Mouse (Mus musculus) retina, adult 2 months (tissue): ENCODE measurements around the gene Acbd7.

Experiments
- DNase-seq: peaks from one replicate; pipeline ENCODE4 v3.0.0-alpha.2; 2012; ENCODE audit warnings: low read depth, low spot score

The Acbd7 gene

DNA sequence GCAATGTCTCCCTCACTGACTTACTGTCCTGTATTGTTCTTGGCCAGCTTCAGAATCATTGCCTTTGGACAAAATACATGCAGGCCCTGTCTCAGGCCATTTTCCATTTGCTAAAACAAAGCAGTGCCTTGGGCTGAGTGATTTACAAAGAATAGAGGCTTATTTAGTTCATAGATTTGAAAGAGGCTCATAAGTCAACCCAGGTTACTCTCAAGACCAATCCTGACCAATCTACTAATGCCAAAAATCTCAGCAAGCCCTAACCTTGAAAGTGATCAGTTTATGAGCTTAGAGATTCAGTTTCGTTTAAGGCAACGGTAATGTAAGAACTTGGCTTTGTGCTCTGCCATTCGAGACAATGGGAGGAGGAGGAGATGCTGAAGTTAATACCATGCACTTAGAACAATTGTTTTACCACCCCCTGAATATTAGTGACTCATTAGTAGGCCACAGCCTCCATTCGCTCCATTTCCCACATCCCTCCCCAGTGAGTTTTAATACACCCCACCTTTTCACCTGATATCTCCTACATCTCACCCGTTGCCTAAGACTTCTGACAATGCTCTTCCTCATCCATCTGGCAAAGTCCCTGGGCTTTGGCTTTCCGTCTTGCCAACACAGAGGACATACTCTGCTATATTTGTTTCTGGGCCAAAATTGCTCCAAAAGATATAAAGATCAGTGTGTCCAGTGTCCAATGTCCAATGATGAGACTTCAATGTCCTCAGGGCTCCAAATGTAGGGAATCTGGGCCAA is 51.3 kb downstream of the Acbd7 start:
- DNase-seq, result no peak
